Mouse (Mus musculus): Measurements from ENCODE around the gene Vps25.

Vps25 gene

DNA sequence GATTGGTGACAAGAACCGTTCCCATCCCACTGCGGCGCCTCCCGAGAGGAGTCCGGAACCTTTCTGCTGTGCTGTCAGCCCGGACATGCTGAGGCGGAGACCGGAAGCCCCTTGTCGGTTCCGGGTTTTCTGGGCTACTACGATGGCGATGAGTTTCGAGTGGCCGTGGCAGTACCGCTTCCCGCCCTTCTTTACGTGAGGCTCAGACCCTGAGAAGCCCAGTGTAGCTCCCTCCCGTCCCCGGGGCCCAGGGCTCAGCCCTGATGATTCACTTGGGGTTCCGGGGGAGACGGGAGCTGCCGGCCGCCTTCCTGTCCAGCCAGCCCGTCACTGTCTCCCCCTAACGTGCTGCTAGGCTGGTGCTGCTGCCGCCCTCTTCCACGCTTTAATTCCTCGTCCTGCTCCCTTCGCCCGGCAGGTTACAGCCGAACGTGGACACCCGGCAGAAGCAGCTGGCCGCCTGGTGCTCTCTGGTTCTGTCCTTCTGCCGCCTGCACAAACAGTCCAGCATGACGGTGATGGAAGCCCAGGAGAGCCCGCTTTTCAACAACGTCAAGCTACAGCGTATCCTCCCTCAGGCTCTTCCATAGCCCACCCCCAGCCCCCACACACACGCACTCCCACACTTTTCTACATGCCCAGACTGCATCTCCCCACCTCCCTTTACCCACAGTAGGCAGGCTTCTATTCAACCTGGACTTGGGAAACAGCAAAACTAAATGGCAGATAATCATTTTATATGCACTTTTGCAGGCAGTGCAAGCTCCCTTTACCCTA lies at the start of gene Vps25:
Gene Vps25 (plus strand): TSS at position 95 of the 777 bp plus-strand sequence.
- DNase-seq: peak; percentile 88

- peak; percentile 35 for DNase-seq
Measured at GRCm38 (mm10) chr11:101211970-101212369, 41.5 kb upstream of the Vps25 start.

GRCm38 (mm10) chr11:101216936-101217335 lies 36.6 kb upstream of the Vps25 start:
- peak; percentile 27 for DNase-seq

DNA sequence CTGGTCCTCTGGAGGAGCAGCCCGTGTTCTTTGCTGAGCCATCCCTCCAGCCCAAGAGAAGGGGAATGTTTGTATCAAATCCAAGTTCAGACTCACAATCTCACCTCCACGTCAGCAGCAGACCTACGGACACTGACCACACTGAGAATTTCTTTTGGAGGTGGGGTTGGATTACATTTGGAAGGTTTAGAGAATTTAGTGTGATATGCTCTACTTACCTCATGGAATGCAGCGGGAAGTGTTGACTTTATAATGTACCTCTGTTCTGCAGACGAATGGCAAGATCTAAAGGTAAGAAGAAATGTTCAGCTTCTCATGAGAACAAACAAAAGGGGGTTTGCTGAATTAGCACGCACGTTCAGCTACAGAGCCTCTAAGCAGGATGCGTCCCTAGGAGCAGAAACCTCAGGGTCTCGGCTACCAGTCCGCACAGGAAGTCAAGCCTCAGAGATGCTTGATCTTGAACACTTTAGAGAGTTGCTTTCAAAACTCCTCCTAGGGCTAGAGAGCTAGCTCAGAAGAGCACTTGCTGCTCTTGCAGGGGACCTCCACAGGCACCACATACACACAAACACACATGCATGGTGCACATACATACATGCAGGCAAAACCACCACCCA lies 35.0 kb upstream of the Vps25 start:
- DNase-seq: peak; percentile 47

DNA sequence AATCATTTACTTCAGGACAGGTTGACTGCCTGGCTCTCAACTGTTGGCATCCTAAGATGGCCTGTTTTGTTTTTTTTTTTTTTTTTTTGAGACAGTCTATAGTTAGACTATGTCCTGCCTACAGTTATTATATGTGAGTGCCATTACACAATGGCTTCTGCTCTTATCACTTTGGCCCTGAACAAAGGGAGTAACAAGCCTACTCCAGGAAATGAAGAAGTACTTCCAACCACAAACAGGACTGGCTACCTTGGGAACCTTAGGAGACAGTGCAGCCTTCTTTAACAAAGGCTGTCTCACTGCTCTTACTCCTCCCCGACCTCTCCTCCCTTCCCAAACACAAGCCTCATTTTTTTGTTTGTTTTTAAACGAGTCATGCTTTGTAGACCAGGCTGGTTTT lies 32.7 kb upstream of the Vps25 start:
- no peak for DNase-seq

GRCm38 (mm10) chr11:101221306-101221986 lies 32.1 kb upstream of the Vps25 start:
- DNase-seq: no peak

DNA sequence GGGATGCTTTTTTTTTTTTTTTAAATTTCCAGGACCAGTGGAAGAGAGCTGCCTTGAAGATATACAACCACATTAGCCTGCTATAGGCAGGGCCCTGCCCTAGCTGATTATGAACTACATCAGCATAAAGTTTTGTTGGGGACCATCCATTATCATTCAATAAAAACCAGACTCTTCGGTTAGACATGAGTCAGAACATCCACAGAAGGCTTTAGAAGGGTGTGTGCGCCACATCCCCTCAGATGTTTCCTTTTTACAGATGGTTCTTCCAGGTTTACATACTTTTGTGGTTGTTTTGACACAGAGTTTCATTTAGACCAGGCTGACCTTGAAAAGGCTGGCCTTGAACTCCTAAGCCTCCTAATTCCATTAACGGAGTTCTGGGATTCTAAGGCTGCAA lies 29.2 kb upstream of the Vps25 start:
- DNase-seq: no peak

- no peak for DNase-seq
Measured at GRCm38 (mm10) chr11:101225331-101226064, 28.0 kb upstream of the Vps25 start.

GRCm38 (mm10) chr11:101226065-101226701 lies 27.3 kb upstream of the Vps25 start, which contains the start of gene Ezh1:
Ezh1 (minus strand) TSS chr11:101226463.
- DNase-seq: peak; percentile 98

GRCm38 (mm10) chr11:101229361-101229900 lies 24.1 kb upstream of the Vps25 start:
- DNase-seq: no peak

DNA sequence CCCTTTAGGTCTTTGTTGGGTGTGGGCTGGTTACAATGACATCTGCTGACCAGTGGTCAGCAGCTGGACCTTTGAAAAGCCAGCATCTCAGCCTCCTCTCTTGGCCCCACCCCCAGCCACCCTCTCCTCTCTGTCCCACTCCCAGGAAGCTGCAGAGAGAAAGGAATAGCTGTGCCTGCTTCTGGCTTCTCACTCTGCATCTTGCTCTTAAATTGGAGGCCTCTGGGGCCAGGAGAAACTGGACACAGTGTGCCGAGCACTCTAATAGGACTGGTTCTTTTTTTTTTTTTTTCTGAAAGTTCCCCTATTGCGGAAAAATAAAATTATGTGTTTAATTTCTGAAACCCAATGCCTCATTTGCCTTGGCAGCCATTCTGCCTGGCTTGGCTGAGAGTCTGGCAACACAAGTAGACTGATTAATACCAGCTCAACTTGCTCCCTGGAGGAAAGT lies 23.4 kb upstream of the Vps25 start:
- no peak for DNase-seq

GRCm38 (mm10) chr11:101230526-101230925 lies 23.0 kb upstream of the Vps25 start:
- peak; percentile 28 for DNase-seq

DNA sequence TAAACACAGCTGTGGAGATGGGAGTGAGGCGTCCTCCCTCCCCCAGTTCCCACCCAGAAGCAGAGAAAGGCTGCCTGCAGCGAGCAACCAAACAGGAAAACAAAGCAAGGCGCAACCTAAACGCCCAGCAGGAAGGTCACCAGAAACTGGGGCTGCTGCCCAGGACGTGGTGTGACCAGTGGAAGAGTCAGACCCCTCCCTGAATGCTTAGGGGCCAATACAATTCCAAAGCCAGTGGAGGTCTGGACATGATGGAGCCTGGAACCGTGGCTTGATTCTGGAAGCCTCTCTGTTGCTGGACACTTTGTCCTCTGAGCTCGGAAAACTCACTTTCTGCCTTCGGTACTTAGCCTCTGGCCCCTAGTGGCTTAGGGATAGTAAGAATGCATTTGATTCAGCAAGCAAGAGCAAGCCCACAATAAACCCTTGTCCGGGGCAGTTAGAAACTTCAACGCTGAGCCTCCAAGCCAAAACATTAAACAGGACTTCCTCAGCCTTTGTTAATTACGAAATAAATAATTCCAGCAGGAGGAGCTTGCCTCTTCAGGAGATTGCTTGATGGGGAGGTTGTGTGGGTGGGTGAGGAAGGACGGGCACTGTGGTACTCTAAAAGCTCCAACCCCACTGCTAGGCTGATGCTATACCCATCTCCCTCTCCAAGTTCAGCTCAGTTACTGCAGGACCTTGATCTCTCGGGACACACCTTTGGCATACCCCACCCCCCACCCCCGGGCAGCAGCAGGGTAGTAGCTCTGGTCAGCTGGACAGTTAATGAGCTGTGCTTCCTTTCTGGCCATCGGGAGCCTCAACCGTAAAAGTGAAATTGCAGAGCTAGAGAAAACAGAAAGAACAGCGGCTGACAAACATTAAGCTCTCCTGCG lies 22.3 kb upstream of the Vps25 start:
- peak; percentile 73 for DNase-seq

DNA sequence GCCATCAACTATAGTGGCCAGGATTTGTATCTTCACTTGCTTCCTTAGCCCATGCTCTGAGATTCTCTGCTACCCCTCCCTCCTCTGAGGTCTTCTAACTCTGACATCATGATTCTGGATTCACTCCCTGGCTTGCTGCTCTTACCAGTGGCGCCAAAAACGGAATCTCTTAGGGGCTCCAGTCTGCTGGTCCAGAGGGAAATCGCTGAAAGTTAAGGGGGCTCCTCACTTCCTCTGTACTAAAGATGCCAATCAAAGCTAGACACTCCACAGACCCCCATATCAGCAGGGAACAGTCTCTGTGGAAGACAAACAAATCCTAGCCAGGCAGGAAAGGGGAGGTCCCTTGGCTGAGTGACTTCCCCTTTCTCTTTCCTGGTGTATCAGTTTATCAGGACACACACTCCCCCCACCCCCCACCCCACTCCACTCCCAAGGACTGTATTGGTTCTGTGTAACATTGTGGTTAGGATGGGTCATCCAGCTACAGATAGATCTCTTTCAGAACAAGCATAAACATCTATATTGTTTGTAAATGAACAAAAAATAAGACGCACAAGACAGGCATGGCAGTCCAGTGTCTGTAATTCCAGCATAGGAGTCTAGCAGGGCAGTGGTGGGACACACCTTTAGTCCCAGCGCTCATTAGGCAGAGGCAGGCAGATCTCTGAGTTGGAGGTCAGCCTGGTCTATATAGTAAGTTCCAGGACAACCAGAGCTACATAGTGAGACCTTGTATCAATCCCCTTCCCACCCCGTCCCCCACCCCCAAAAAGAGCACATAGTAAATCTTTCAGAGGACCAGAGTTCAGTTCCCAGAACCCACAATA lies 21.3 kb upstream of the Vps25 start:
- peak; percentile 63 for DNase-seq

- no peak for DNase-seq
Measured at GRCm38 (mm10) chr11:101233240-101233639, 20.3 kb upstream of the Vps25 start.

DNA sequence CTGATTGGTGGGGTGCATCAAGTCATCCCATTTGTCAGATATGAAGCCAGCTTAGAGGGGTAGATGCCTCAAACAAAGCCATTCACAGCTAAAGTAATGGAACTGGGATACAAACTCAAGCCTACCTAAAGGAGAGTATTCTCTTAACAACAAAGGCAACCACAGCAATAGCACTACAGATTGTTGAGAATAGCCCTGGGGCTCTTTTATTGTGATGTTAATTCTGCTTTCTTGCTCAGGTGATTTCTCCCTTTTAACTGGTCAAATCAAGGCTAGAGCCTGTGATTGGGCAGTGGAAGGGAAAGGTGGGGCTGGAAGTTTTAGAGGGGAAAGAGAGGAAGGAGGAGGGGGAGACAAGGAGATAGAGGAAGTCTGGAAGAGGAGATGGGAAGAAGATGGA lies 19.4 kb upstream of the Vps25 start:
- DNase-seq: no peak

- DNase-seq: no peak
Measured at GRCm38 (mm10) chr11:101235429-101235828, 18.1 kb upstream of the Vps25 start.

DNA sequence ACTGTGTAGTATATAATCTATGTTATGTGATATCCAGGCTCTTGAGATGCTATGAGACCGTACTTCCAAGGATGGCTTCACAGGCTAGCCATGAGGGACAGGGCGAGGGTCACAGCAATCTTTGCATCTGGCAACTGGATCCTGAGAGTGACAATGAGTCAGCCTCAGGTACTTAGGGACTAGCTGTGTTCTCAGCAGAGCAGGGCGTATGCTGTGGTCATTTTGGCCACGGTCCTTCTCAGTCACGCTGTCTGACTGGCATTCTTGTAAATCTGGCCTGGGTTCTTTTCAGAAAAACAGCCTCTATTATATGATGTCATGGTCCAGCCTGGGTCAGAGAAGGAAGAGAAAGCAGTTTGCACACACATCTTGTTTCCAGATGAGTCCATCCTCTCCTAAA lies 16.7 kb upstream of the Vps25 start:
- no peak for DNase-seq

DNA sequence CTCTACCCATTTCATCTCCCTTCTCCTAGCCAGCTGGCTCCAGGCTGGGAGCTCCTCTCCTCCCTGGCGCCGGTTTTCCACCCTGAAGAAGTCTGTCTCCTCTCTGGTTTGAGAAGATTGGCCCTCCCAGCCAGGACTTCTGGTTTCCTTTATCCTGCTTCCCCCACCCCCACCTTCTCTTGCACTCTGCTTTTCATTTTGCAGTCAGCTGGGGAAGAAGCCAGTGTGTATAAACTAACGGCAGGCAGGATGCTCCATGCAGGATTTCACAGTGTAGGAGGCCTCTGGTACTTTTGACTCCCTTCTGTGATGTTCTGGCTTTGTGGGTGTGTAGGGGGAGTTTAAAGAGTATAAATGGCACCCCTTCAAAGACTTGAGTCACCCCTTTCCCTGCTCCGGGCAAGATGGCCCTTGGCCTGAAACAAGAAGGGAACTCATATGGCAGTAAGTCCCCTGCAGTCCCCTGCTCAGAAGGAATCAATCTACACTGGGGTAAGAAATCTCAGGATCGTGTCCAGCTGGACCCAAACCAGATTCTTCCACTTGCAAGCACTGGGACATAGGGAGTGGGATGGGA lies 15.3 kb upstream of the Vps25 start:
- no peak for DNase-seq

- DNase-seq: peak; percentile 32
Measured at GRCm38 (mm10) chr11:101245071-101245470, 8.4 kb upstream of the Vps25 start.
